Mouse (Mus musculus): ENCODE data around the gene Fam167b. TPM values are rescaled to one million over a fixed set of nuclear protein-coding genes. Genes with fewer than 3 reads are reported as not detected.

Fam167b gene
- total RNA-seq (2021), result under 1 TPM in 1 of 2 experiments, not detected in 1; 0.50 TPM

DNA sequence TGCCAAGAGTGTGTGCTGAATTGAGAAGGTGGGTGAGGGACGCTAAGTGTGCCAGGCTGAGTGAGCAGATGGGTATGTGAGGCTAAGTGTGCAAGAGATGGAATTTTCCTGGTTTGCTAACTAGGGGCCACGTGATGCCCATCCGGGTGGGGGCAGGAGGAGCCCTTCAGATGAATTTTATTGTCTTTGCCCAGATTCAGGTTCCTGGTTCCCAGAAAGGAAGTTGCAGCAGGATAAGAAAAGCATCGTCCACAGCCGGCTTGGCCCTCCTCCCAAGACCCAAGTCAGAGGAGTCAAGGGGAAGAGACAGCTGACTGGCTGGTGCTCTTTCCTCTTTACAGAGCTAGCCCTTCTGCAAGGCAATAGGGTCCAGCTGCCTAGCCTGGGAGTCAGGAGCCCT, at the start of gene Fam167b:
TSS of gene Fam167b (minus strand) at position 84 of the 400 bp plus-strand sequence.
- intact Hi-C loops (cut with DNase I), result no loop called here
- peak in 1 of 2 experiments; percentile 38 for DNase-seq (ENCODE audit: low spot score in 2 of 2)

DNA sequence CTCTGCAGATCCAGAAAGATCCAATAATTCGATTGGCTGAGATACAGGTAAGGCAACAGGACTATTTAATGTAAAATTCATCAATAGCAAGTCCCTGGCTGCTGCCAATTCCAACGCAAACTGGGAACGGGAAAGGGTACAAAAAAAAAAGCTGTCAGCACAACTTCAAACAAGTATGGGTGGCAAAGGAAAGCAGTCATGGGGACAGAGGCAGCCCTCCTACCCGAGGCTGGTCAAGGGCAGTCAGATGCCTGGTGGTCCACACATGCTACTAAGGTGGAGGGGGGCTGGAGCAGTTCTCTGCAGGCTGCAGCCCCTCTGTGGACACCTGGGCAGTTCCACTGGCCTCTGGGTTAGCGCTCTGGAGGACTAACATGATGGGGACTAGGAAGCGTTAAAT, 47.7 kb upstream of the Fam167b start:
- intact Hi-C loops (cut with DNase I), result loop anchor here (2.0 kb wide), 1 partner anchor 15 kb away; the partner anchor contains the start of gene Txlna
- no peak for DNase-seq (ENCODE audit: low spot score in 2 of 2)

DNA sequence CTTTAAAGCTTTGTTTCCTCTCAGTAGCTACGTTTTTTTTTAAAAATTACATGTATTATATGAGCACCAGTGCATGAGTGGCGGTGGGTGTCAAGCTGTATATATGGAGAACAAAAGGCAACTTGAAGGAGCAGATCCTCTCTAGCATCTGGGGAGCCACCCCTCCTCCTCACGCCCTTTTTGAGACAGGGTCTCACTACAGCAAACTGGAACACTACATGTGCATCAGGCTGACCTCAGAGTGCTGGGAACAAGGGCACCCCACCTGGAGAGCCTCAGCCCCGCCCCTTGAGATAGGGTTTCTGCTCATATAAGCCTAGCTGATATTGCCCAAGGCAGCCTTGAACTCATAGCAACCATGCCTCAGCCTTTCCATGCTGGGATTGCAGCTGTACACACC, 47.1 kb upstream of the Fam167b start:
- DNase-seq (ENCODE audit: low spot score in 2 of 2), result no peak
- intact Hi-C loops (cut with DNase I), result no loop called here

DNA sequence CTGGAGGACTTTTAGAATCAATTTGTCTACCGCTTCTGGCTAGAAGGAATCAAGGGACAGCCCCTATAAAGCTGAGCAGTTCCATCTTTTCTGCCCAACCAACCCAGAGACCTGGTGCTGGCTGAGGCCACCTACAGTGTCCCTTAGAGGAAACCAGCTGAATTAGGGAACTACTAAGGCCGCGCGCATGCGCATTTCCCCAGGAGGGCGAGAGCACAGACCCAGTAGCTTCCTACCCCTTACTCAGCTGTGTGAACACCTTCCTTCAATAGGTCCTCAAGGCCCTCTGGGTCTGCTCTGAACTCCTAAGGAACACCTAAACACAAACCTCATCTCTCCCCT, 46.7 kb upstream of the Fam167b start:
- intact Hi-C loops (cut with DNase I), result no loop called here
- peak; percentile 65 to 76 for DNase-seq (ENCODE audit: low spot score in 2 of 2)

DNA sequence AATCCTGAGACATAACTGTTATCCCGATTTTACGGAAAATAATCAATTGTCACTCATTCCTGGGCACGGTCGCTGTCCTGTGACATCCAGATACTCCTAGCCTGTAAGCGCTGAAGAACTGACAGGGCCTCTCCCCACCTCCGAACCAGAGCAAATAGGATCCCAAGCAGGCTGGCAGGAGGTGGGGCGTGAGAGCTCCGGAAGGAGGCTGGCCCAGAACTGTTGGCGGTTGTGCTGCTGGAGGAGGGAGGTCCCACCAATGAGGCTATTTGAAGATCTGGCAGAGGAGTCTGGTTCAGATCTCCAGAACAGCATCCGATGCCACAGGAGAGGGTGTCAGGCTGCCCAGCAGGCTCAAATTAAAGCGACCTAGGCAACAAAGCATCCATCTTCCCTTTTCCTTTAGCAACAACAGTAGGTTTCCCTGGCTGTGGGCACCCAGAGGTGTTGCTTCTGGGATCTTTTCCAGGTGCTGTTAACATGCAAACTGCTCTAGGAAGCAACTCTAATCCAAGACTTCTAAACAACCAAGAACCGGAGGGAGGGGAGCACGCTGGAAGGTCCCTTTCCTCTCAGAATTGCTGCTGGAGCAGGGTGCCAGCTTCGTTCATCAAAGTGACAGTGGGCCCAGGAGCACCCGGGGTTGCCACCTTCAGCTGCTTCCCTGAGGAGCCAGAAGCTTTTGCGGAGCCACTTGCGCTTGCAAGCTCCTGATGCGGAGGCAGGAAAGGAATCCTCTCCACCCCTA, 46.1 kb upstream of the Fam167b start:
- intact Hi-C loops (cut with DNase I), result no loop called here
- peak; percentile 87 to 97 for DNase-seq (ENCODE audit: low spot score in 2 of 2)

DNA sequence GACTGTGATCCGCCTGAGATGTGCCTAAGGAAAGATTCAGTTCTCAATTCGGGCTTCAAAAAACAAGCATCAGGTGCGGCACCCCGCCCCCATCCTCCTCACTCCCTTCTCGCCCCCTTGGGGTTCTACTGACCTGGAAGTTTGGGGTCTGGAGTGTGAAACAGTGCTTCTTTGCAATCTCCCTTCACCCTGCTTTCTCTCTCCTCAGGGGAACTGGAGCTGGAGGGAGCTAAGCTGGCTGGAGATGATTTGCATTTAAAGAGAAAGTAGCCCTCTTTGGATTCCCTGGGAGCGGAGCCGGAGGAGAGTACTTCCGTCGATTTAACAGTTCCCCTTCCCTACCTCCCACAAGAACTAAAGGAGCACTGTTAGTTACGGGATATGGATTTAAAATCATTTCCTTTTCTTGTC, 45.3 kb upstream of the Fam167b start, which contains the start of gene Ccdc28b:
TSS of gene Ccdc28b (minus strand) at position 267 of the 411 bp plus-strand sequence.
- intact Hi-C loops (cut with DNase I), result no loop called here
- DNase-seq (ENCODE audit: low spot score in 2 of 2), result peak; percentile 67 to 84

DNA sequence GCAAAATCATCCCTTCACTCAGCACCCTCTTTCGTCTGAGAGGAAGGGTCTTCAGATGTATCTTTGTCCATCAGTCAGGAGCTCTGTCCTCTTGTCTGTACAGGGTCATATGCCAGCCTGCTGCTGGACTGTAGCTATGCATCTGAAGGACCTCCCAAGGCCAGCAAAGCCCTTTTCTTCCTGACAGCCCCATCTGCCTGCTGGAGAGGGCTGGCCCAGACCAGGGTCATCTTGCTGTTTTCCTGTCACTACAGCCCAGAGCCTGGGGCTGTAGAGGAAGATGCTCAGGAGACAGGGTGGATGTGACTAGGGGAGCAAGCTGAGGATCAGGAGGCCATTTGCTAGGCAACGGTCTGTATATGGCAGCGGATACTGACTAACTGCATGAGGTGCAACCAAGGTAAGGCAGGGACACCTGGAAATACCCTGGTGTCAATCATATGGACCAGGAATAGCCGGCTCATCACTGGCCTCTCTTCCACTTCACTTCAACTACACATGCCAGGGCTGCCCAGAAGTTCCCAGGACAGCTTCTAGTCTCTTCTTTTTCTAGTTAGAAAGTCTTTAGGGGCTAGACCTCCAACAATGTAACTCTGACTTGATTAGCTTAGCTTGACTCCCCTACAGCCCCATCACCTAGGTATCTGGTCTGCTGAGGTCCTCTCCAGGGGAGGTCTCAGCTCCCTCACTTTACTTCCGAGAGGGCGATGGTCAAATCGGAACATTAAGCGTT, 44.6 kb upstream of the Fam167b start:
- intact Hi-C loops (cut with DNase I), result no loop called here
- no peak for DNase-seq (ENCODE audit: low spot score in 2 of 2)

DNA sequence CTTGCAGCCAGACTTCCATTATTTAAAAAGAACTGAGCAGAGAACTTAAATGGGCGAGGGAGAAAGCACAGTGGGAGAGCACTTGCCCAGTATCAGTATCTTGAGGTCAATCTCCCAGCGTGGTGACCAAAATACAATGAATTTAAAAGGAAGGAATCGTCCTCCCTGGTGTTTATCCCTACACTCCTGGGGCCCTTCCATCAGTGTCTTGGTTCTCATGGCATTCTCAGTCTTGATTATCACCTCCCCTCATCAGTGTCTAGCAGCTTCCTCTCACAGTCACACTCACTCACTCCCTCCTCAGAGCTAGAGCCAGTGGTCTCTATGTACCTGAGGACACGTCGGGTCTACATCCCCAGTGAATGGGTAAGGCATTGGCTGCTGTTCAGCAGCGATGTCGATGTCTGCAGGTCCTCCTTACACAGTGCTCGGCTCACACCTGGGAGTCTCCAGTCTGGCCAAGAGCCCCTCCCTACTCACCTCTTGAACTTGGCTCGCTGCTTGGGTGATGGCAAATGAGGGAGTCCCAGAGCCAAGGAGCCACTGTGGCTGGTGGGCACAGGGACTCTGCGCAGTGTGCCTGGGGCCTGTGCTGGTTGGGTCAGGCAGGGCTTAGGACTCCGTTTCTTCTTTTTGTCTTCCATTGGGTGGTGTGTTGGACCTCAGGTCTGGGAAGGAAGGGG, 43.9 kb upstream of the Fam167b start:
- DNase-seq (ENCODE audit: low spot score in 2 of 2), result no peak
- intact Hi-C loops (cut with DNase I), result no loop called here

DNA sequence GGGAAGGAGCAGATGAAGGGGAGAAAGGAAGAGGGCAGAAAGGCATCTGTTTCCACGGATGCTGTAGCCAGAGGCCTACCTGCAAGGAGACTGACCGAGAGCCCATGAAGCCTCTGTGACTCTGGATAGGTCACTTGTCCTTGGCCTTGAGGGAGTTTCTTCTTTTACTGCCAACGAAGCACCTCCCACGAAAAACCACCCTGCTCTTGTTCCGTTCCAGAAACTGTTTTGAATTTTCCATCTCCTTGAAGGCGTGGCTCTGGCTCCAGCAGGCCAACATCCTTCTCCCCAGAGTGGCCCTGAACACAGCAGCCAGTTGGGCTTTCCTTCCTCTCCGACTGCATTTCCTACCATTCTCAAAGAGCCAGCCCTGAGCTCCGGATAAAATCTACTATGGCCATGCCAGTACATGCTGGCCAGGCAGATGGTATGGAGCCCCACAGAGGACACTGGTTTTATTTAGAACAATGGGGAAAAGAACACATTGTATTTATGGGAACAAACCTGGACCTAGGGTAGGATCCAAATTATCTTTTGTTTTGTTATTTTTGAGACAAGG, 43.0 kb upstream of the Fam167b start:
- no peak for DNase-seq (ENCODE audit: low spot score in 2 of 2)
- intact Hi-C loops (cut with DNase I), result no loop called here

DNA sequence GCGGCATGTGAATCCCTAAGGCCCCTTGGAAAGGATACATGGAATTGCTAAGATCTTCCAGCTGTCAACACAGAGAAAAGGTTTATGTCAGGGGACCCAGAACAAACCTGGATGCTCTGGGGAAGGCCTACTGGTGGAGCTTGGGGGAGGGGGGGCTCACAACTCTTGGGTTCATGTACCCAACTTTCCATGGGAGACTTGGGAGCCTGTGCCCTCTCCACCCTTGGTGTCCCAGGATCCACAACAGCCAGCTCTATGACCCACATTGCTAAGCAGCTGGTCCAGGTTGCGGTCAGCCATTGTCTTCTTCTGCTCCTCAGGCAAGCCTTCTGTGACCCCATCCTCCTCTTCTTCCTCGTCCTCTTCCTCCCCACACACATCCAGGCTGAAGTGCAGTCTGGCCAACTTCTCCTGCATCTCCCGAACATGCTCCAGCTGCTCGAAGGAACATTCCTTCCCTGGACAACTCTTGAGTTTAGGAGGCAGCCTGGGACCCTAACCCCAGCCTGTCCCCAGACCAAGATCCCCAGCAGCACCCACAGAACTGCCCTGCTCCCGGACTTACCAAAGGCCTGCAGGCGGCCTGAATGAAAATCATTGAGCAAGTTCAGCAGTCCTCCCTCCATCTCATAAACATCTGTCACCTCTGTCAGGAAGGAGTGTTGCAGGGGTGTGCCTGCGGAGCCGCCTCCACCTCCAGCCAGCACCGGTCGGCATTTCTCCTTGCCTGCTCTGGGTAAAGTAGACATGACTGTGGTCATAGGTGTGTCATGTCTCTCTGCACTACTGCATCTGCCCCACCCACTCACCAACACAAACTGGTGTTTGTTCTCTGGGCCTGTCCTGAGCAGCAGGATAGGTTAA, 42.3 kb upstream of the Fam167b start:
- no peak for DNase-seq (ENCODE audit: low spot score in 2 of 2)
- intact Hi-C loops (cut with DNase I), result no loop called here

DNA sequence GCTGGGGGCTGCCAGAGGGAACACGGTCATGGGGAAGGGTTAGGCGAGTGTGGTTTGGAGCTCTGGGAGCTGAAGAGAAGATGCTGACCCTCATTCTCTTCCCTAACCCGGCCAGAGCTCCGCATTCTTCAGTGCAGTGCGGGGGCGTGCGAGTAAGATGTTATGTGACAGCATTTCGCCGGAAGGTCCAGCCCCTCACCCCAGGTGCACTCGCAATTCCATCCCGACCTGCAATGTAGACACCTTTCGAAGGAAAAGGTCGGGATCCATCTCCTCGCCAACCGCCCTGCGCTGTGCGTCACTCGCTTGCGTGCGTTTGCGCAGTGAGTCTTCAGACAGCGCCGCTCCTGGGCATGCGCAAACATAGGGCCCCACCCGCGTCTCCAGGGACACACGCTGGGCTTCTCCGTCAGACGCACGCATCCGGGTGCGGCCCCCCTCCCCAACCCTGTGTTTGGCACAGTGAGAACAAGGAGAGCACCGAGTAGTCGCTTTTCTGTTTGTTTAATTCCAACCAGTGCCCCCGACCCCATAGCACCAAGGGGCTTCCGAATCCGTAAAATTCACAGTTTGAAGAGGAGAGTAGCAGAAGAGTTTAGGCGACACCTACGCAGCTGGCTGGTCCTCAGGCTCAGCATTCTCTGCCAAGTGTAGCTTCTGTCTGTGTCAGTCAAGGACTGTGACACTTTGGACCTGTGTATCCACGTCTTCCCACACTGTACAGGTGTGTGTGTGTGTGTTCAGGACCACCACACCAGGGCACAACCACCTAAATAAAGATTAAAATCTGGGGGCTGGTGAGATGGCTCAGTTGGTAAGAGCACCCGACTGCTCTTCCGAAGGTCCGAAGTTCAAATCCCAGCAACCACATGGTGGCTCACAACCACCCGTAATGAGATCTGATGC, 40.7 kb upstream of the Fam167b start, which contains the start of gene Iqcc:
TSS of gene Iqcc (minus strand) at position 314 of the 906 bp plus-strand sequence.
- intact Hi-C loops (cut with DNase I), result no loop called here
- DNase-seq (ENCODE audit: low spot score in 2 of 2), result peak; percentile 95 to 98

DNA sequence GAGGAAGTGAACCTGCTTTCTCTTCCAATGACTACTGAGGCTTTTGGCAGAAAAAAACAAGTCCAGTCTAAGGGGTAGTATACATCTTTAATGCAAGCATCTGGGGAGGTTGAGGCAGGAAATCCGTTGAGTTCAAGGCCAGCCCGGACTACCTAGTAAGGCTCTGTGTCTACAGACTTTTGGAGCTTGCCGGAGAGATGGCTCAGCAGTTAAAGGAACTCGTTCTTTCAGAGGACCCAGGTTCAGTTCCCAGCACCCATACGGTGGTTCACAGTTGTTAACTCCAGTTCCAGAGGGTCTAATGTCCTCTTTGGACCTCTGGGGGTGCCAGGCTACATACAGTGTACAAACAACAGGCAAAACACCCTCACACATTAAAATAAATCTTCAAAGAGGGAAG, 39.7 kb upstream of the Fam167b start:
- intact Hi-C loops (cut with DNase I), result no loop called here
- DNase-seq (ENCODE audit: low spot score in 2 of 2), result no peak

DNA sequence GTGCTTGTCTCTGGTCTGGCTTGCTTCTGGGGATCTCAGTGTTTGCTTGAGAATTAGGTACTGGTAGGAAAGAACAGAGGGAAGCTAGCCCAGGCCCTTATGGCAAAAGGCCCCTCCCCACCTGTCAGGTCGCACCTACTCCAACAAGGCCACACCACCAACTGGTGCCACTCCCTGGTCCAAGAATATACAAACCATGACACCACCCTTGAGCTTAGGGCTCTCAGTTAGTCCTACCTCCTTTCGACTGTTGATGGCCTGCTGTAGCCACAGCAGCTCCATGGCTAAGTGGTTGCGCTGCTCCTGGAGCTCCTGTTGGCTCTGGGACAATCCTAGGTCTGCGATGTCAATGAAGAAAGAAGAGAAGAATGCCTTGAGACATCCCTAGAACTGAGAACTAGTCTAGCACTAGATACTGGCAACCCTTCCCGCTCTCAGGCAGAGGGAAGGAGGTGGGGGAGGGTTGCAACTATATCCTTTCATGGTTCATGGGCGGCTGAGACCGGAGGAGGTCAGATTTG, 38.8 kb upstream of the Fam167b start:
- intact Hi-C loops (cut with DNase I), result no loop called here
- no peak for DNase-seq (ENCODE audit: low spot score in 2 of 2)

DNA sequence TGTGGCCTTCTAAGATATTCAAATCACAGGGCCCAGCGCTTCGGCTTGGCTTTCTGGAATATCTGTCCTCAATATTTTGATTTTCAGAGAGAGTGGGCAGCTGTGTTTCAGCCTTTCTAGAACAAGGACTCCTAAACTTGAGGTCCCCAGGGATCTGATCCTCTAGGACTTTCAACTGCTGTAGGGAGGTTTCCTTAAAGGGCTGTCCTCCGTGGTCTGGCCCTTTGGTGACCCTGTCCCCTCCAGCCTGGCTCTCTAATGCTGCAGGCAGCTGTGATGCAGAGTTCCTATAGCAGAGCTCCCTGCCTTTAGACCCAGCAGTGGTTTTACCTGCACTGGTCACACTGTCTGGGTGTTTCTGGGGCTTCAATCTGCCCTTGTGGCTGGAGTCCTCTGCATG, 38.3 kb upstream of the Fam167b start:
- intact Hi-C loops (cut with DNase I), result no loop called here
- DNase-seq (ENCODE audit: low spot score in 2 of 2), result no peak

DNA sequence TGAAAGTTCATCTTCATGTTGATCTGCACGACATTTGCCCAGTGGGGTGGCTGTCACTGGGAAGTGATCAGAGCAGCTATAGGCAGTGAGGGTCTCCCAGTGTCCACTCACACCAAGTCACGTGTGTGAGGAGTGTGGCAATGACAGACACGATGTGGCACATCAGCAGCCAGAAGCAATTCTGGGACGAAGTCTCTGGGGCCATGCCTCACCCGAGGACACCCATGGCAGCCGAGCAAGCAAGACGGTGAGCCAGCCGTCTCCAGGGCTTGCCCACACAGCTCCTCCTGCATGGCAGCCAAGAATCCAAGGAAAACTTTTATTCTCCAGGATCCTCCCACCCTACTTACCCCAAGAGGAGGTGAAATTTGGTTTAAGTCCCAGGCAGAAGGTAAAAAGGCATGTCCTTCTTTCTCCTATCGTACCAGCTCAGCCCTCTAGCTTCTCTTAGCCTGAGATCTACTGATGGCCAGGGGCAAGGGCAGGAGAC, 37.5 kb upstream of the Fam167b start:
- intact Hi-C loops (cut with DNase I), result no loop called here
- peak in 1 of 2 experiments; percentile 61 for DNase-seq (ENCODE audit: low spot score in 2 of 2)

DNA sequence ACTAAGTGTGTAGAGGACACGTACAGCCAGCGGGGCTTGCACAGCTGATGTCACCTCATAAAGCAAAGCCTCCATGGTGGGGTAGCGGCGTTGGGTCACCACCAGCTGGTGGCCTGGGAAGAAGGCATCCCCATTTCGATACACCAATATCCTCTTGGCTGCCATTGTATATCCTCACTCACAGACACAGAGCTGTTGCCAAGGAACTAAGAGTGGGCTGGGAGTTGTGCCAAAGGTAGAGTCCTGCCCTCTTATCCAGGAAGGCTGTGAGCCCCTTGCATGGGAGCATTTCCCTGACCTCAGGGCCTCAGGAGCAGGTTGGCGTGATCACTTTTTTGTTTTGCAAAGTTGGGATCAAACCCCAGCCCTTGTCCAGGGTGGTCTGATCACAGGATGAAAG, 35.7 kb upstream of the Fam167b start, which contains the start of gene Dcdc2b:
TSS of gene Dcdc2b (minus strand) at position 165 of the 400 bp plus-strand sequence.
- intact Hi-C loops (cut with DNase I), result no loop called here
- no peak for DNase-seq (ENCODE audit: low spot score in 2 of 2)

DNA sequence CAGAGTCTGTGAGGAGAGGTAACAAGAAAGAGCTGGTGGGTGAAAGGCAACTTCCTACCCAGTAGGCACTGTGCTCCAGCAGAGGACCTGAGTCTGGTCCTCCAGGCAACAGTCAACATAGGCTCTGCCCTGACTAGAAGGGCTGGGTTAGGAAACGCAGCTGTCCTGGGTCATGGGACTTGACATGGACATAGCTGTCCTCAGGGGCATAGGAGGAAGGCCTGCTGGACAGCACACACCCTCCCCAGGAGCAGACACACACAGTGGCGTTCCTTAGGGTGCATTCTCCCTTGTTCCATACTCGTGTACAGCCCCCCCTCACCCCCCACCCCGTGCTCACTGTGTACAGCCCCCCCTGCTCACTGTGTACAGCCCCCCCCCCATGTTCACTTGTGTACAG, 32.1 kb upstream of the Fam167b start:
- intact Hi-C loops (cut with DNase I), result no loop called here
- DNase-seq (ENCODE audit: low spot score in 2 of 2), result no peak

DNA sequence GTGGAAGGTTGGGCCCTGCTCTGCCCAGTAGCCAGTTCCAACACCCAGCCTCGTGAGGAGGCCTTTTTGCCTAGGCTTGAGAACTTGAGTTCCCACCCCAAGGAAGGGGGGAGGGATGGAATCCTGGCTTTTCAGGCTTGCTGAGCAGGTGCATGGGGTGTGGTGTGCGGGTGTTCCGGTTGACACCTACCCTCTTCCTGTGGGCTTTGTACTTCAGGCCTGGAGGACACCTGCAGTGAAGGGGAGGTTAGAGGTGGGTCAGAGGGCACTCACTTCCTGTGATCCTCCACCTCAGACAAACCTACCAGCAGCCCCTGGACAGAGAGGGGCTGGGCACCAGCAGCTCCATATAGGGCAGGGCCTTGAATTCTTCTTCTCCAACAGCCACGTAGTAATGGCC, 31.7 kb upstream of the Fam167b start:
- intact Hi-C loops (cut with DNase I), result no loop called here

More for the DNA sequence above, 31.7 kb upstream of the Fam167b start:
- no peak for DNase-seq (ENCODE audit: low spot score in 2 of 2)
